Mouse (Mus musculus): ENCODE results near the gene Lamb3. TPM values are rescaled to one million over a fixed set of nuclear protein-coding genes. Genes with fewer than 3 reads are reported as not detected.

The Lamb3 gene
- 0.27 and 0.56 TPM in 2 replicates for polyA plus RNA-seq (2016; fragmentation: Nextera tagmentation; extraction: Ambion mirVana)

- H3K4me2 ChIP-seq (replicated peaks) = no peak within 1 kb of the TSS
- no peak within 1 kb of the TSS for H3K9ac ChIP-seq (replicated peaks)
- no peak within 1 kb of the TSS for H3K4me3 ChIP-seq
- no peaks in the 10 kb centered on the region for H3K4me1 ChIP-seq
- H3K9me3 ChIP-seq = no peaks in the 10 kb centered on the region
- no peaks in the 10 kb centered on the region for H3K36me3 ChIP-seq
- 88% methylated on average over 3 of the region's 3 CpGs for WGBS
- H3K27me3 ChIP-seq = no peaks in the 10 kb centered on the region
- H3K27ac ChIP-seq (replicated peaks) = no peak within 1 kb of the TSS
- no peak for ATAC-seq (ENCODE audit: low FRiP score, low read depth)
These were observed at the start of gene Lamb3 for GRCm38 (mm10) chr1:193207503-193207902. Gene Lamb3, plus strand, starts transcription at chr1:193207699.

DNA sequence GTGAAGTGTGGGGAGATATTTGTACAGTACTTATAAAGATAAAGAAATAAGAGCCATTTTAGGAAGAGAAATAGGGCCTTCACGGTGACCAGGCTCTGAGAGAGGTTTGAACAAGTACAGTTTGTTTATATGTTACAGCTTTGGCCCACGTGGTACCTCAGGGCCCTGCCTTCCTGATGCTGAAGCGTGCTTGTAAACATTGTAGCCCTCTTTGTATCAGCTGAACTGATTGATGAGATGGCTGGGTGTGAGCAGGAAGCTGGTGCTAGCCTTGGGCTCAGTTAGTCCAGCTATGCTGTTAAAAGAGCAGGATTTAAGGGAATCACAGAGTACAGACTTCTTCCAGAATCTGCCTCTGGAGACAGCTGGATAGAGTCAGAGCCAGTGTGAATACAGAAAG lies 48.3 kb upstream of the Lamb3 start:
- H3K4me1 ChIP-seq = peaks cover 9% of the 10 kb centered on the region; the same call in 1 of the 2 replicates
- H3K9me3 ChIP-seq = no peaks in the 10 kb centered on the region
- ATAC-seq (ENCODE audit: low FRiP score, low read depth) = no peak
- H3K4me2 ChIP-seq (replicated peaks) = no peak overlapping the region
- no peak overlapping the region for H3K4me3 ChIP-seq
- H3K9ac ChIP-seq (replicated peaks) = no peak overlapping the region
- 75% methylated on average over 3 of the region's 3 CpGs for WGBS
- H3K27ac ChIP-seq (replicated peaks) = no peak overlapping the region
- H3K27me3 ChIP-seq = peaks cover 21% of the 10 kb centered on the region
- H3K36me3 ChIP-seq = no peaks in the 10 kb centered on the region

GRCm38 (mm10) chr1:193159613-193160012 lies 47.9 kb upstream of the Lamb3 start:
- ATAC-seq (ENCODE audit: low FRiP score, low read depth) = no peak
- Histone ChIP-seq H3K4me2 (replicated peaks) (no peak overlapping the region), H3K4me3 (no peak overlapping the region), H3K27ac (replicated peaks) (no peak overlapping the region), H3K27me3 (peaks cover 16% of the 10 kb centered on the region), H3K4me1 (peaks cover 9% of the 10 kb centered on the region; the same call in 1 of the 2 replicates), H3K9ac (replicated peaks) (no peak overlapping the region), H3K9me3 (no peaks in the 10 kb centered on the region), H3K36me3 (no peaks in the 10 kb centered on the region)
- WGBS = 68% methylated on average over 1 of the region's 1 CpGs

GRCm38 (mm10) chr1:193160317-193161032 lies 47.0 kb upstream of the Lamb3 start:
- Histone ChIP-seq H3K9ac (replicated peaks) (no peak overlapping the region), H3K4me3 (peak overlapping the region; percentile 20; the same call in 1 of the 2 replicates), H3K4me1 (peaks cover 9% of the 10 kb centered on the region; the same call in 1 of the 2 replicates)

GRCm38 (mm10) chr1:193167746-193168145 lies 39.8 kb upstream of the Lamb3 start, which contains the start of gene A130010J15Rik:
Gene A130010J15Rik, plus strand, starts transcription at chr1:193168046.
- Histone ChIP-seq H3K36me3 (no peaks in the 10 kb centered on the region), H3K4me2 (replicated peaks) (no peak within 1 kb of the TSS), H3K27ac (replicated peaks) (no peak within 1 kb of the TSS), H3K9ac (replicated peaks) (no peak within 1 kb of the TSS), H3K4me3 (no peak within 1 kb of the TSS), H3K4me1 (peaks cover 9% of the 10 kb centered on the region), H3K9me3 (no peaks in the 10 kb centered on the region), H3K27me3 (0 out of 2 replicates have a peak, but pooled peaks cover 3% of the 10 kb centered on the region)
- no peak for ATAC-seq (ENCODE audit: low FRiP score, low read depth)
- 96% methylated on average over 3 of the region's 3 CpGs for whole genome bisulfite sequencing

More at GRCm38 (mm10) chr1:193160317-193161032, 47.0 kb upstream of the Lamb3 start:
- Histone ChIP-seq H3K27ac (replicated peaks) (no peak overlapping the region), H3K27me3 (peaks cover 8% of the 10 kb centered on the region), H3K36me3 (no peaks in the 10 kb centered on the region), H3K4me2 (replicated peaks) (peak overlapping the region; percentile 46), H3K9me3 (no peaks in the 10 kb centered on the region)
- WGBS = 18% methylated on average over 18 of the region's 18 CpGs
- peak; percentile 60 for ATAC-seq (ENCODE audit: low FRiP score, low read depth)

- no peak overlapping the region for H3K27ac ChIP-seq (replicated peaks)
- H3K27me3 ChIP-seq = 0 out of 2 replicates have a peak, but pooled peaks cover 3% of the 10 kb centered on the region
- H3K36me3 ChIP-seq = no peaks in the 10 kb centered on the region
- H3K4me2 ChIP-seq (replicated peaks) = no peak overlapping the region
- H3K4me3 ChIP-seq = no peak overlapping the region
- H3K9ac ChIP-seq (replicated peaks) = no peak overlapping the region
- H3K9me3 ChIP-seq = no peaks in the 10 kb centered on the region
- H3K4me1 ChIP-seq = peaks cover 14% of the 10 kb centered on the region
- 93% methylated on average over 7 of the region's 7 CpGs for WGBS
- no peak for ATAC-seq (ENCODE audit: low FRiP score, low read depth)
These were observed 38.3 kb upstream of the Lamb3 start for GRCm38 (mm10) chr1:193169228-193169627.

GRCm38 (mm10) chr1:193169856-193170255 lies 37.6 kb upstream of the Lamb3 start:
- Histone ChIP-seq H3K4me2 (replicated peaks) (no peak overlapping the region), H3K36me3 (no peaks in the 10 kb centered on the region), H3K27me3 (0 out of 2 replicates have a peak, but pooled peaks cover 3% of the 10 kb centered on the region), H3K4me3 (no peak overlapping the region), H3K27ac (replicated peaks) (no peak overlapping the region), H3K9me3 (no peaks in the 10 kb centered on the region), H3K4me1 (peaks cover 17% of the 10 kb centered on the region), H3K9ac (replicated peaks) (no peak overlapping the region)
- 84% methylated on average over 2 of the region's 2 CpGs for WGBS
- no peak for ATAC-seq (ENCODE audit: low FRiP score, low read depth)

GRCm38 (mm10) chr1:193172991-193173809 lies 34.3 kb upstream of the Lamb3 start:
- H3K4me3 ChIP-seq = peak overlapping the region; percentile 72
- under 1% methylated on average over 48 of the region's 48 CpGs for WGBS
- H3K36me3 ChIP-seq = no peaks in the 10 kb centered on the region
- no peaks in the 10 kb centered on the region for H3K9me3 ChIP-seq
- peaks cover 22% of the 10 kb centered on the region for H3K4me1 ChIP-seq
- peak; percentile 99 for ATAC-seq (ENCODE audit: low FRiP score, low read depth)
- peak overlapping the region; percentile 82 for H3K9ac ChIP-seq (replicated peaks)
- H3K4me2 ChIP-seq (replicated peaks) = peak overlapping the region; percentile 73
- no peaks in the 10 kb centered on the region for H3K27me3 ChIP-seq
- H3K27ac ChIP-seq (replicated peaks) = peak overlapping the region; percentile 74

GRCm38 (mm10) chr1:193173810-193174129 lies 33.7 kb upstream of the Lamb3 start:
- peaks cover 23% of the 10 kb centered on the region for H3K4me1 ChIP-seq
- H3K4me2 ChIP-seq (replicated peaks) = peak overlapping the region; percentile 65
- no peak for ATAC-seq (ENCODE audit: low FRiP score, low read depth)
- peak overlapping the region; percentile 72 for H3K4me3 ChIP-seq
- H3K9me3 ChIP-seq = no peaks in the 10 kb centered on the region
- no peaks in the 10 kb centered on the region for H3K36me3 ChIP-seq
- WGBS = 20% methylated on average over 9 of the region's 9 CpGs
- peak overlapping the region; percentile 60 for H3K9ac ChIP-seq (replicated peaks)
- H3K27me3 ChIP-seq = no peaks in the 10 kb centered on the region
- H3K27ac ChIP-seq (replicated peaks) = peak overlapping the region; percentile 74

DNA sequence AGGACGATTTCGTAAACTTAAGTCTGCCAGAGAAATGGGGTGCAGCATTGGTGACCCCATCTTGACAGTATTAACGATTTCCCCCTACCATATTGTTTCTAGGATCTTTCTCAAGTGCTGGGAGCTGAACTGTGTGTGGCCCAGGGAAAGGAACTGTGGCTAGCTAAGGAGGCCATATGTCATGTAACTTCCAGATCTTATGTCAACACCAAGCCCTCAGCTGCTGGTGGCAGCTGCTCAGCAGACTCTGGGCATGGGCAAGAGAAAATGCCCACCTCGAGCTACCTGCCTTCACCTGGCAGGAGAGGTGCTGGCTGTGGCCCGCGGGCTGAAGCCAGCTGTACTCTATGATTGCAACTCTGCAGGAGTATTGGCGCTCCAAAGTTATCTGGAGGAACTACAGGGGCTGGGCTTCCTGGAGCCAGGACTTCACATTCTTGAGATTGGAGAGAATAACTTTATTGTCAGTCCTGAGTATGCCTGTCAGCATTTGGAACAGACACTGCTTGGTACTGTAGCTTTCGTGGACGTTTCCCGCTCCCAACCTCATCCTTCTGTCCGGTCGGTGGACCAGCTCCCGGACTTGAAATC lies 33.3 kb upstream of the Lamb3 start:
- 92% methylated on average over 13 of the region's 13 CpGs for WGBS
- peak overlapping the region; percentile 65 for H3K4me2 ChIP-seq (replicated peaks)
- H3K27ac ChIP-seq (replicated peaks) = no peak overlapping the region
- H3K4me3 ChIP-seq = peak overlapping the region; percentile 72
- no peaks in the 10 kb centered on the region for H3K27me3 ChIP-seq
- no peaks in the 10 kb centered on the region for H3K36me3 ChIP-seq
- H3K9ac ChIP-seq (replicated peaks) = peak overlapping the region; percentile 60
- ATAC-seq (ENCODE audit: low FRiP score, low read depth) = no peak
- no peaks in the 10 kb centered on the region for H3K9me3 ChIP-seq
- H3K4me1 ChIP-seq = peaks cover 23% of the 10 kb centered on the region

- Histone ChIP-seq H3K4me1 (peaks cover 5% of the 10 kb centered on the region; the same call in 1 of the 2 replicates), H3K4me3 (no peak overlapping the region), H3K9me3 (no peaks in the 10 kb centered on the region), H3K4me2 (replicated peaks) (no peak overlapping the region), H3K36me3 (no peaks in the 10 kb centered on the region), H3K27ac (replicated peaks) (no peak overlapping the region), H3K9ac (replicated peaks) (no peak overlapping the region), H3K27me3 (0 out of 2 replicates have a peak, but pooled peaks cover 3% of the 10 kb centered on the region)
- ATAC-seq (ENCODE audit: low FRiP score, low read depth) = no peak
- 81% methylated on average over 3 of the region's 3 CpGs for WGBS
These were observed 26.4 kb upstream of the Lamb3 start for GRCm38 (mm10) chr1:193181104-193181503.

DNA sequence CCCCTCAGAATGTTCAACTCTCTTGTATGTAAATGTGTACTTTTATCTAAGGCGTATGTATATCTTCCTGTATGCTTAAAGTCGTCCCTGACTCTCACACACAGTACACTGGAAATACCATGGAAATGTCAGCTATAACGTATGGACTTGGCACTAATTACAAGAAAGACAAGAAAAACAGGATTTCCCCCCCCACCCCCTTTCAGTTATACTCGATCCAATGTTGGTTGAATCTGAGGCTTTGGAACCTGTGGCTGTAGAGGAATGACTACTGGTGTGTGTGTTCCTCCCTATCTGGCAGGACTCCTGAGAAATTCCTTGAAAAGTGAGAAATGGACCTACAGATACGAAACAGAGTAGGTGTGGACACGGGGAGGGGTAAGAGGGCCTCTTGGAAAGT lies 19.2 kb upstream of the Lamb3 start:
- H3K9me3 ChIP-seq = no peaks in the 10 kb centered on the region
- no peaks in the 10 kb centered on the region for H3K36me3 ChIP-seq
- peaks cover 11% of the 10 kb centered on the region for H3K4me1 ChIP-seq
- WGBS = 92% methylated on average over 6 of the region's 6 CpGs
- H3K27ac ChIP-seq (replicated peaks) = no peak overlapping the region
- no peak overlapping the region for H3K4me2 ChIP-seq (replicated peaks)
- no peak overlapping the region for H3K4me3 ChIP-seq
- ATAC-seq (ENCODE audit: low FRiP score, low read depth) = no peak
- no peak overlapping the region for H3K9ac ChIP-seq (replicated peaks)
- no peaks in the 10 kb centered on the region for H3K27me3 ChIP-seq
